Comparison of ENCODE assay signal across 13 mouse cellular contexts in genomic region chr2:27702283-27702682, GRCm38 (mm10). TPM values are rescaled to one million over a fixed set of nuclear protein-coding genes. Genes with fewer than 3 reads are reported as not detected.
DNase-seq lines count a peak whose midpoint lies in the region; ATAC-seq and TF ChIP-seq lines count a peak whose summit lies in the region.
"Had no signal": no experiment of that assay in that cellular context is flagged by ENCODE, and none has a peak within 500 bp of the region (broad histone marks: within the 10 kb centered on the region; RNA-seq: fewer than 3 reads in every experiment).

No protein-coding gene starts in this region.

- H3K4me3 ChIP-seq in heart, embryonic 11.5 days (ENCODE audit: low read depth, low read length), result no peak overlapping the region
- no peak overlapping the region for H3K4me3 ChIP-seq in limb, embryonic 11.5 days (ENCODE audit: low read depth, low read length)
- no peak overlapping the region for H3K4me3 ChIP-seq in stomach, postnatal 0 days (ENCODE audit: low read depth, low read length)

- H3K9ac ChIP-seq in heart, embryonic 11.5 days (ENCODE audit: low read depth, low read length), result peak overlapping the region; percentile 24; the same call in 1 of the 2 replicates
- H3K9ac ChIP-seq in limb, embryonic 11.5 days (ENCODE audit: low read length), result peak overlapping the region; percentile 22; the same call in 1 of the 2 replicates
- H3K9ac ChIP-seq in stomach, postnatal 0 days (ENCODE audit: low read length), result no peak overlapping the region

- ATAC-seq in heart, embryonic 11.5 days (replicated peaks; ENCODE audit: insufficient number of reproducible peaks, low FRiP score, low TSS enrichment), result no peak
- no peak for ATAC-seq in limb, embryonic 11.5 days (ENCODE audit: insufficient number of reproducible peaks, low FRiP score, low TSS enrichment, low read depth)
- no peak for ATAC-seq in stomach, postnatal 0 days (ENCODE audit: low FRiP score, low TSS enrichment)
- ATAC-seq: Patski had no signal

- TF ChIP-seq EP300 in stomach, postnatal 0 days (optimal IDR thresholded peaks at IDR 0.05), result no peak

- no peak for DNase-seq in heart, postnatal 14 days
- peak; percentile 59 to 66 for DNase-seq in lung, adult 18-20 months
- DNase-seq in lung, postnatal 25 days (ENCODE audit: low spot score), result no peak
- DNase-seq in limb, embryonic 11.5 days (ENCODE audit: low spot score), result no peak
- peak; percentile 47 for DNase-seq in stomach, postnatal 0 days (ENCODE audit: low spot score)
- DNase-seq in urinary bladder, postnatal 25 days (ENCODE audit: low spot score), result no peak
- DNase-seq: adrenal gland, postnatal 25 days; kidney, adult 9 months; lung, adult 2 months; thymus, adult 2 months had no signal

- H3K9me3 ChIP-seq in heart, embryonic 11.5 days (replicated peaks; ENCODE audit: control insufficient read depth, low read length), result no peaks in the 10 kb centered on the region
- no peaks in the 10 kb centered on the region for H3K9me3 ChIP-seq in limb, embryonic 11.5 days (ENCODE audit: control insufficient read depth, low read length)
- no peaks in the 10 kb centered on the region for H3K9me3 ChIP-seq in stomach, postnatal 0 days (ENCODE audit: control insufficient read depth, low read length)

- no peaks in the 10 kb centered on the region for H3K36me3 ChIP-seq in heart, embryonic 11.5 days (ENCODE audit: control insufficient read depth, insufficient read depth, low read length)
- H3K36me3 ChIP-seq in limb, embryonic 11.5 days (ENCODE audit: control insufficient read depth, insufficient read depth, low read length), result no peaks in the 10 kb centered on the region
- no peaks in the 10 kb centered on the region for H3K36me3 ChIP-seq in stomach, postnatal 0 days (ENCODE audit: control insufficient read depth, insufficient read depth, low read length)

- intact Hi-C loops in heart, postnatal 14 days (cut with DNase I), result no loop called here

- H3K4me1 ChIP-seq in heart, embryonic 11.5 days (ENCODE audit: control insufficient read depth, insufficient read depth, low read length), result peaks cover 70% of the 10 kb centered on the region
- H3K4me1 ChIP-seq in limb, embryonic 11.5 days (ENCODE audit: control insufficient read depth, insufficient read depth, low read length), result peaks cover 27% of the 10 kb centered on the region
- peaks cover 48% of the 10 kb centered on the region for H3K4me1 ChIP-seq in stomach, postnatal 0 days (replicated peaks; ENCODE audit: control insufficient read depth, insufficient read depth)

- no peak overlapping the region for H3K4me2 ChIP-seq in heart, embryonic 11.5 days
- H3K4me2 ChIP-seq in limb, embryonic 11.5 days (ENCODE audit: low read depth, severe bottlenecking), result no peak overlapping the region
- H3K4me2 ChIP-seq in stomach, postnatal 0 days (replicated peaks; ENCODE audit: low read depth), result no peak overlapping the region
- H3K4me2 ChIP-seq: midbrain, embryonic 11.5 days had no signal

- 70% methylated on average over 3 of the region's 3 CpGs for WGBS in heart, embryonic 11.5 days (ENCODE audit: insufficient replicate concordance)
- WGBS in limb, embryonic 11.5 days, result 61% methylated on average over 3 of the region's 3 CpGs
- 49% methylated on average over 3 of the region's 3 CpGs for WGBS in stomach, postnatal 0 days

- TF ChIP-seq CTCF in stomach, postnatal 0 days (IDR thresholded peaks at IDR 0.05; ENCODE audit: low read depth), result no peak

- H3K27me3 ChIP-seq in heart, embryonic 11.5 days (ENCODE audit: control insufficient read depth, insufficient read depth, low read length), result peaks cover 13% of the 10 kb centered on the region
- H3K27me3 ChIP-seq in limb, embryonic 11.5 days (ENCODE audit: control insufficient read depth, insufficient read depth, low read length), result no peaks in the 10 kb centered on the region
- no peaks in the 10 kb centered on the region for H3K27me3 ChIP-seq in stomach, postnatal 0 days (ENCODE audit: control insufficient read depth, insufficient read depth, low read length)
- H3K27me3 ChIP-seq: Patski had no signal

- H3K27ac ChIP-seq in heart, embryonic 11.5 days (ENCODE audit: low read depth, low read length), result no peak overlapping the region
- H3K27ac ChIP-seq in limb, embryonic 11.5 days (replicated peaks; ENCODE audit: low read depth, low read length), result no peak overlapping the region
- peak overlapping the region; percentile 88 for H3K27ac ChIP-seq in stomach, postnatal 0 days (replicated peaks)

RNA-seq across cellular contexts. Expression of gene Rxra, which starts 26.0 kb away (rescaled TPM):
- 4.2 and 5.2 TPM in 2 replicates for polyA plus RNA-seq in heart, embryonic 11.5 days (2014; fragmentation: Nextera tagmentation; extraction: Ambion mirVana)
- total RNA-seq in heart, postnatal 14 days (2021), result 10 to 100 TPM; 38.8 to 42.2 TPM
- 8.7 TPM in 2 replicates for polyA plus RNA-seq in limb, embryonic 11.5 days (2014; fragmentation: Nextera tagmentation; extraction: Ambion mirVana)
- 8.7 and 10.5 TPM in 2 replicates for polyA plus RNA-seq in stomach, postnatal 0 days (2015; fragmentation: Nextera tagmentation; extraction: Ambion mirVana)

Comparison
In these comparisons a context has a peak if more than half of its experiments do, and no peak if none do; other contexts are left out.
1. DNase-seq: peak in lung, adult 18-20 months (2 of 2) and stomach, postnatal 0 days (single experiment); none in heart, postnatal 14 days (0 of 2), lung, postnatal 25 days (single experiment), limb, embryonic 11.5 days (single experiment) and urinary bladder, postnatal 25 days (single experiment).